Mouse (Mus musculus) C2C12 (cell line): ENCODE data around the gene Rho.

Source experiments
- CTCF ChIP-seq: IDR thresholded peaks from one replicate; pipeline ENCODE4 v1.5.1; 2011; ENCODE audit not compliant: control insufficient read depth, insufficient read depth, insufficient read length
- MAX ChIP-seq: IDR thresholded peaks from one replicate; pipeline ENCODE4 v1.6.1; 2011; ENCODE audit warnings: mild to moderate bottlenecking, control low read depth

- TF ChIP-seq CTCF (no peak), MAX (no peak)
Measured at GRCm38 (mm10) chr6:115954506-115955074, 23.0 kb downstream of the Rho start.
